Mouse (Mus musculus) embryonic stem cell, embryonic (primary cell): Measurements from ENCODE around the gene Rps6kb2.

ENCODE experiments used
- CTCF ChIA-PET, 4 experiments: fragments of 300-600 bp in 2 of 4; fragments of 350-600 bp in 2 of 4; sonication (Branson Sonifier 250); formaldehyde crosslinking; loops; one replicate each; lab custom pipeline; 2022; ENCODE audit warnings: inconsistent platforms in 2 of 4; lab: Charles Lee
- POLR2A ChIA-PET, 4 experiments: fragments of 300-600 bp in 2 of 4; fragments of 350-600 bp in 2 of 4; sonication (Branson Sonifier 250); formaldehyde crosslinking; loops; one replicate each; lab custom pipeline; 2022; ENCODE audit warnings: antibody characterized with exemption in 4 of 4, inconsistent platforms in 1 of 4; lab: Charles Lee

Rps6kb2 gene

DNA sequence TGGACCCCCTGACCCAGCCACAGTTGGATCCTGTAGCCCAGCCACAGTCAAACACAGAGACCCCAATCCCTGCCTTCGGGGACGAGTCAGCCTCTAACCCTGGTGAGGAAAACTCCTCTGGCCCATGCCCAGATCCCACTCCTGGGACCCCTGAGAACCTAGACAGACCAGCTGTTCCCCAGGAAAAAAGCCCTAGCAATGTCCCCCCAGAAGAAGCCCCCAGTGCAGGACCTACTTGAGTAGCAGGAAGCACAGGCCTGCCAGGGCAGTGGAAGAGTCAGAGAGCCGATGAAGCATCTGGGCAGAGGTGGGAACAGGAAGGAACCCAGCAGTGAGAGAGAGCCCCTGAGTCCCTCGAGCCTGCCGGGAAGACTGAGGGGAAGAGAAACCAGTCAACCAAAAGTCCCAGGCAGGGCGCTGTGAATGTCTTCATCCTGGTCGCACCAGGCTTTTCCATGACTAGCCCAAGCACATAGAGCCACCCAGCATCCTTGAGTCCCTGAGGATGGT, 19.3 kb downstream of the Rps6kb2 start, which contains the start of gene Cabp4:
Cabp4 (minus strand) TSS at position 275 of the 510 bp plus-strand sequence.
- ChIA-PET CTCF (no interaction called here), POLR2A (interaction anchor here in 2 of 4 experiments (1.0 to 9.5 kb wide), 5 partner anchors 11 to 88 kb away, joined by 3 to 67 read pairs (median 3); partner anchors contain the start of genes Aip (in 1 of the 2), Carns1 (in 1 of the 2) and Cdk2ap2 (in 1 of the 2))

DNA sequence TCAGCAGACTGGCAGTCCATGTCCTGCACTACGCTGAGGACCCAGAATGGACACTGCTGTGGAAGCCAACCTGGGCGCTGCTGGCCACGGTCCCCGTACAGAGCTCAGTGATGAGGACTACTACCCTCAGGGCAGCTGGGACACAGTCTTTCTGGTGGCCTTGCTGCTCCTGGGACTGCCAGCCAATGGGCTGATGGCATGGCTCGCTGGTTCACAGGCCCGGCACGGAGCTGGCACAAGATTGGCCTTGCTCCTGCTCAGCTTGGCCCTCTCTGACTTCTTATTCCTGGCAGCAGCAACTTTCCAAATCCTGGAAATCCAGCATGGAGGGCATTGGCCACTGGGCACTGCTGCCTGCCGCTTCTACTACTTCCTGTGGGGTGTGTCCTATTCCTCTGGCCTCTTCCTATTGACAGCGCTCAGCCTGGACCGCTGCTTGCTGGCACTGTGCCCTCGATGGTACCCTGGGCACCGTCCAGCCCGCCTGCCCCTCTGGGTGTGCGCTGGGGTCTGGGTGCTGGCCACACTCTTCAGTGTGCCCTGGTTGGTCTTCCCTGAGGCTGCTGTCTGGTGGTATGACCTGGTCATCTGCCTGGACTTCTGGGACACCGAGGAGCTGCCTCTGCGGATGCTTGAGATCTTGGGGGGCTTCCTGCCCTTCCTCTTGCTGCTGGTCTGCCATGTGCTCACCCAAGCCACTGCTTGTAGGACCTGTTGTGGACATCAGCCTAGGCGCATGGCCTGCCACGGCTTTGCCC, 20.6 kb downstream of the Rps6kb2 start:
- ChIA-PET POLR2A (interaction anchor here (0.6 to 9.5 kb wide), 10 partner anchors 8 to 130 kb away, joined by 3 to 67 read pairs (median 4); partner anchors contain the start of genes Aip (in 1 of the 4) and Ndufv1 (in 1 of the 4)), CTCF (interaction anchor here in 1 of 4 experiments (0.6 to 0.8 kb wide), 2 partner anchors 17 to 18 kb away, joined by 3 to 4 read pairs; partner anchors contain the start of gene Aip)

DNA sequence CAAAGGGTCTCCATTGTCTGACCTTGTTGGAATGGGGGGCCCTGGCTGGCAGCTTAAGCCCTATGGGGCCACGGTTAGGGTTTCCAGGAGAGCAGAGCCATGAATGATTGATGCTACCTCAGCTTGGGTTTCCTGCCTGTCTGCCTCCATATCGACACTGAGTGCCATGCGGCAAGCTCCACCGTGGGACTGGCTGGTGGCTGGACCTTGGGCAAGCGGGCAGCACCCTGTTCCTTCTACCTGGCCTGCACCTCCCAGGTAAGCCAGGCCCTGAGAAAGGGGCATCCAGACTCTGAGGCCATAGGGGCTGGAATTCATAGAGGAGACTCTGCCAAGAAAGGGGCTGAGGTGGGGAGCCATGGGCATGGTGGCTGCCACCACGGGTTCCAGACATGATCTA, 23.0 kb downstream of the Rps6kb2 start:
- ChIA-PET CTCF (interaction anchor here in 3 of 4 experiments (0.6 to 6.1 kb wide), 3 partner anchors 14 to 16 kb away, joined by 3 to 29 read pairs (median 13); partner anchors contain the start of gene Aip (in 1 of the 3)), POLR2A (interaction anchor here (0.7 to 9.5 kb wide), 12 partner anchors 9 to 83 kb away, joined by 3 to 67 read pairs (median 4); partner anchors contain the start of genes Rps6kb2 (in 2 of the 4) and Aip (in 1 of the 4))

DNA sequence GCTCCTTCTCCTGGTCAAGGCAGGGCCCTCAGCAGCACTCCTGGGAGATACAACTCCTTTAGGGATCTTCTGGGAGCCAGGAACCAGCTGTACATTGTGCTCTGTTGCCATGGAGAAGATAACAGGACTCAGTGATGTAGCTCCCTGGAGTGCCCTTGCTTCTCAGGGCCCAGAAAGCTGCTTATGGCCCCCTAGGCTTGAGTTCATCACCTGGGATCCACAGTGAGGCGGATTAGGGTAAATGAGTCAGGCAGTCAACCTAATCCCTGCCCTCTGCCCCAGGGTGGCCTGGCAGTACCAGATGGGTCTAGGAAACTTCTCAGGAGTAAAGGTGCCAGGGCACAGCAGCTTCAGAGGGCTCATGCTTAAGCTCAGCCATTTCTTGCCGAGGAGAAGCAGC, 23.7 kb downstream of the Rps6kb2 start, which contains the start of gene Gpr152:
Gpr152 (plus strand) TSS at position 342 of the 400 bp plus-strand sequence.
- ChIA-PET POLR2A (interaction anchor here in 3 of 4 experiments (0.5 to 9.5 kb wide), 17 partner anchors 8 to 179 kb away, joined by 3 to 67 read pairs (median 4); partner anchors contain the start of genes Rps6kb2 (in 2 of the 3), Aip (in 1 of the 3), Cdk2ap2 (in 1 of the 3) and Rad9a (in 1 of the 3)), CTCF (interaction anchor here in 3 of 4 experiments (0.5 to 6.1 kb wide), 3 partner anchors 13 to 422 kb away, joined by 3 to 29 read pairs (median 8); partner anchors contain the start of gene Aip (in 1 of the 3))

DNA sequence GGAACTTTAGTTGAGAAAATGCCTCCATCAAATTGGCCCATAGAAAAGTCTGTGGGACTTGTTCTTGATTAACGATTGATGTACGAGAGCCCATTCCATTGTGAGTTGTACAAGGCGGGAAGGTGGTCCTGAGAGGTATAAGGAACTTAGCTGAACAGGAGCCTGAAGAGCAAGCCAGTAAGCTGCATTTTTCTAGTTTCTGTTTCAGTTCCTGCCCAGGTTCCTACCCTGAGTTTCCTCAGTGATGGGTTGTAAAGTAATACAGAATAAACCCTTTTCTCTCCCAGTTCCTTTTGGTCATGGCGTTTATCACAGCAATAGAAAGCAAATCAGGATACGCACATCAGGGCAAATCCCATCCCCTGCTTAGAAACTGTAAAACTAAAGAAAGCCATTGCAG, 25.2 kb downstream of the Rps6kb2 start:
- ChIA-PET CTCF (interaction anchor here in 3 of 4 experiments (0.6 to 6.1 kb wide), 14 partner anchors 12 to 913 kb away, joined by 3 to 29 read pairs (median 4); partner anchors contain the start of genes Ndufv1 (in 2 of the 3), Aip (in 1 of the 3), Cdk2ap2 (in 1 of the 3) and Kdm2a (in 1 of the 3)), POLR2A (interaction anchor here (0.7 to 9.5 kb wide), 21 partner anchors 9 to 351 kb away, joined by 3 to 67 read pairs (median 5); partner anchors contain the start of genes Cdk2ap2 (in 2 of the 4), Rps6kb2 (in 2 of the 4), Aip (in 1 of the 4) and Rad9a (in 1 of the 4))

DNA sequence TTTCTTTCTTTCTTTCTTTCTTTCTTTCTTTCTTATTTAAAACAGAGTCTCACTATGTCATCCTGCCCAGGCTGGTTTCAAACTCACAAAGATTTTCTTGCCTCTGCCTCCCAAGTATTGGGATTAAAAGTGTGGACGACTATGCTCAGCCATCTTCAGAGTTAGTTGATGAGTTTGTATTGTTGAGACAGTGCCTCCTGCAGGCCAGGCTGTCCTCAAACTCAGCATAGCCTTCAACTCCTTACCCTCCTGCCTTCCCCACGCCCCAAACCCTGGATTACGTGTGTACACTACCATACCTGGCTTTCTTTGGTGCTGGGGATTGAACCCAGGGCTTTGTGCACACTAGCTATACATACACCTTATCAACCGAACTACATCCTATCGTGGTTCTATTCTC, 26.7 kb downstream of the Rps6kb2 start:
- POLR2A ChIA-PET: interaction anchor here in 2 of 4 experiments (0.8 to 9.5 kb wide), 10 partner anchors 11 to 79 kb away, joined by 3 to 67 read pairs (median 4); partner anchors contain the start of genes Aip (in 1 of the 2), Cdk2ap2 (in 1 of the 2) and Rad9a (in 1 of the 2)

DNA sequence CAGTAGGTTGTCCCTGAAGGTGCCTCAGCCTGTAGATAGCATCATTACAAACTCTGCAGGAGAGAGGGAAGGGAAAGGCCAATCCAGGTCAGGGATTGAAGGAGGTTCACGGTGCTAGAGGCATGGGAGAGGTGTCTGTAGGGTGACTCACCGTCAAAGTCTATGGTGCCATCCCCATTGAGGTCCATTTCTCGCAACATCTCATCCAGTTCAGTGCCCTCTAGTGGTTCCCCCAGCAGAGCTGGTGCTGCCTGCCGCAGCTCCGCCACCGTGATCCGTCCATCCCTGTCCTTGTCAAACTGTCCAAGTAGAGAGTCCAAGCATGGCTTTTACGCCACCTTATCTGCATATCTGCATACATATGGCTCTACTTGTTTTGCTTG, 27.2 kb downstream of the Rps6kb2 start:
- ChIA-PET CTCF (interaction anchor here in 3 of 4 experiments (0.7 to 6.1 kb wide), 6 partner anchors 10 to 732 kb away, joined by 3 to 29 read pairs (median 4); partner anchors contain the start of genes Aip (in 1 of the 3), Gm49405 (in 1 of the 3) and Nudt8 (in 1 of the 3)), POLR2A (interaction anchor here in 2 of 4 experiments (1.3 to 9.5 kb wide), 4 partner anchors 11 to 39 kb away, joined by 3 to 67 read pairs (median 4); partner anchors contain the start of genes Aip (in 1 of the 2) and Cdk2ap2 (in 1 of the 2))

More for the DNA sequence above, 26.7 kb downstream of the Rps6kb2 start:
- CTCF ChIA-PET: interaction anchor here in 3 of 4 experiments (0.6 to 6.1 kb wide), 7 partner anchors 10 to 731 kb away, joined by 3 to 29 read pairs (median 4); partner anchors contain the start of genes Aip (in 1 of the 3), Gm49405 (in 1 of the 3) and Nudt8 (in 1 of the 3)

DNA sequence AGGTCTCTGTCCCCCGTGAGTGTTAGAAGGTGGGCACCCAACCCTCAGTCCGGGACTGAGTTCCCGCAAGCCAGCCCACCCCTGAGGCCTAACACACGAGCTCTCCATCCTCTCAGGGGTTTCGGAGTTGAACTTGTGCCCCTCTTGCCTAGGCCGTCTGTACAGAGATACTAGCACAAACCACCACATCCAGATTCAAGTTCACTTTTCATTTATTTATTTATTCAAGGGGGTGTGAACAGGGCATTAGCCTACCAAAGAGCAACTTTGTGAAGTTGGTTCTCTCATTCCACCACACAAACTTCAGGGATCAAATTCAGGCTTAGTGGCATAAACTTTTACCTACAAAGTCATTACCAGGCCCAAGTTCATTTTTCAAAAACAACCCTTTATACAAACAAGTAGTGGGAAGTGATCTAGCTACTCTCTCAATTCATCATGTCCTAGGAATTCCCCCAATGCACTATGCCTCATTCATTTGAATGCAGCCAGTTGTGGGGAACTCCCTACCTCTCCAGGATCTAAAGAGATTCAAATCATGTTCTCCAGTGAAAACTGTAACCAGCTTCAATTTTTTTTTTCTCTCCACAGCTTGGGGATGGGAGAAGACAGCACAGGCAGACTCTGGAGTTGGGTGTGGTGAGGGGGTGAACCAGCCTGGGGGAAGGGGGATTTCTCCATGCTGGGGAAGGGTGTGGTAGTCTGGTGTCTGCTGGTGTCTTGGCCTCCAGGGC, 27.8 kb downstream of the Rps6kb2 start:
- POLR2A ChIA-PET: interaction anchor here in 3 of 4 experiments (0.8 to 9.5 kb wide), 9 partner anchors 9 to 88 kb away, joined by 3 to 67 read pairs (median 4); partner anchors contain the start of genes Cdk2ap2 (in 2 of the 3), Aip (in 1 of the 3) and Rps6kb2 (in 1 of the 3)

DNA sequence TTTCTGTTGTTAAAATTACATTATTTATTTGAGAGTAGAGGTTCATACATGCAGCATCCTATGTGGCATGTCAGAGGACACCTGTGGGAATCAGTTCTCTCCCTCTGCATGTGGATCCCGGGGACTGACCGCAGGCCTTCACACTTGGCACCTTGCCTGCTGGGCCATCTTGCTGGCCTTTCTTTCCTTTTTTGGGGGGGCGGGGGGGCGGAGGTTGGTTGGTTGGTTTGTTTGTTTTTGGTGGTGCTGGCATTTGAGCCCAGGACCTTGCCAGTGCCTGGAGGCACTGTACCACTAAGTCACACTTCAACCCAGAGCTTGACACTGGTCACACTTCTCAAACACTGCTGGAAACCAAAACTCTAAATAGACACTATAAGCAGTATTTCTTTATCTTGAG, 28.8 kb downstream of the Rps6kb2 start:
- ChIA-PET CTCF (interaction anchor here in 1 of 4 experiments (6.1 kb wide), 1 partner anchor 8 kb away, joined by 29 read pairs; the partner anchor contains the start of gene Aip), POLR2A (interaction anchor here (0.6 to 9.5 kb wide), 11 partner anchors 10 to 689 kb away, joined by 3 to 67 read pairs (median 3); partner anchors contain the start of genes Cdk2ap2 (in 2 of the 4), Aip (in 1 of the 4) and Rps6kb2 (in 1 of the 4))

More for the DNA sequence above, 27.8 kb downstream of the Rps6kb2 start:
- CTCF ChIA-PET: interaction anchor here in 3 of 4 experiments (0.7 to 6.1 kb wide), 6 partner anchors 9 to 732 kb away, joined by 3 to 29 read pairs (median 4); partner anchors contain the start of genes Aip (in 1 of the 3), Gm49405 (in 1 of the 3) and Nudt8 (in 1 of the 3)

DNA sequence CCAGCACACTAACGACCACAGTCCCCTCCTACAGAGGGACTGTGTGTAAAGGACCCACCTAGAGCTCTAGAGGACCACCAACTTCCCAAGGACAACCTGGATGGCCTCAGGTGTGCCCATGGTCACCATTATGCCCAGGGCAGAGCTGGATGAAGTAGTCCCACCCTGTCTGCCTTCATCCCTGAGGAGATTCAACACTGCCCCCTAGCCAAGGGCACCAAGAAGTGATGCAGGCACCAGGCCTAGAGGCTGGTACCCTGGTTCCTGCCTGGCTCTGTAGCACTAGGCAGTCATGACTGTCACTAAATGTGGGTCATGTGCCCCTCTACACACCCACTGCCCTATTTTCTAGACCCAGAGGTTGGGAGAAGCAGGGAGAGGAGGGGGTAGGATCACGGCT, 31.4 kb downstream of the Rps6kb2 start:
- CTCF ChIA-PET: interaction anchor here in 1 of 4 experiments (1.3 kb wide), 1 partner anchor 38 kb away, joined by 3 read pairs; no protein-coding TSS in a partner anchor
- POLR2A ChIA-PET: interaction anchor here (0.5 to 2.4 kb wide), 12 partner anchors 7 to 102 kb away, joined by 3 to 9 read pairs (median 4); partner anchors contain the start of genes Gpr152 (in 1 of the 4), Pold4 (in 1 of the 4), Ppp1ca (in 1 of the 4) and Rps6kb2 (in 1 of the 4)

DNA sequence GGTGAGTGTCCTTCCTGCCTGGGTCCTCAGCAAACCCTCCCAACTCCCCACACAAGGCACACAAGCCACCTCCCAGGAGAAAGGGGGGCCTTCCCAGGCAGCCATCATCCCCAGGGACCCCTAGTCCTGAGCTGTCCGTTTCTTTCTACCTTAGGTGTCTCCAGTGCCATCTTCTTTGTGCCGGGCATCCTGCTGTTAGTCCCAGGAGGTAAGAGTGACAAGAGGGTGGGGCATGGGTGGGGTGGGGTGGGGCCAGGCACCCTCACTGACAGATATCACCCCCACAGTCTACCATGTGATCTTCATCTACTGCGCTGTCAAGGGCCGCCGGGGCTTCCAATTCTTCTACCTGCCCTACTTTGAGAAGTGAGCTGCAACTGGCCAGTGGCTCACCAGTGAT, 32.1 kb downstream of the Rps6kb2 start:
- CTCF ChIA-PET: interaction anchor here in 1 of 4 experiments (1.3 kb wide), 1 partner anchor 38 kb away, joined by 3 read pairs; no protein-coding TSS in a partner anchor
- POLR2A ChIA-PET: interaction anchor here in 3 of 4 experiments (0.6 to 2.4 kb wide), 5 partner anchors 8 to 773 kb away, joined by 4 to 9 read pairs (median 5); partner anchors contain the start of genes Gpr152 (in 1 of the 3) and Rps6kb2 (in 1 of the 3)

DNA sequence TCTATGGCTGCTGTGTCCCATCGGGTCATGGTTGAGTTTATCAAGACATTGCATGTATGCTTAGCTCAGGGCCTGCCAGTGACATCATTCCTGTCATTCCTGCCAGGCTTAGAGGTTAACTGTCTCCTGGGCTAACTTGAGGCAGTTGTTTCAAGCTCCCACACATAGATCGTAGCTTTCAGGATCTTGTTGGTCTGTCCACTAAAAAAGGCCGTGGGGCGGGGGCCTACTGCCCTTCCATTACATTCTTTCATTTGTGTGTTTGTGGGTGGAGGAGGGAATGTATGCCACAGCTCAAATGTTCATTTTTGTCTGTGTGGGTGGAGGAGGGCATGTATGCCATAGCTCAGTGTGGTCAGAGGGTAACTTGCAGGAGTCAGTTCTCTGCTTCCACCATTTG, 33.0 kb downstream of the Rps6kb2 start:
- ChIA-PET POLR2A (interaction anchor here (0.6 to 2.4 kb wide), 13 partner anchors 9 to 194 kb away, joined by 3 to 9 read pairs (median 4); partner anchors contain the start of genes Gpr152 (in 2 of the 4), Gm49405 (in 1 of the 4), Nudt8 (in 1 of the 4) and Rps6kb2 (in 1 of the 4)), CTCF (interaction anchor here in 3 of 4 experiments (0.6 to 1.3 kb wide), 3 partner anchors 11 to 796 kb away, joined by 3 to 13 read pairs (median 3); no protein-coding TSS in a partner anchor)

DNA sequence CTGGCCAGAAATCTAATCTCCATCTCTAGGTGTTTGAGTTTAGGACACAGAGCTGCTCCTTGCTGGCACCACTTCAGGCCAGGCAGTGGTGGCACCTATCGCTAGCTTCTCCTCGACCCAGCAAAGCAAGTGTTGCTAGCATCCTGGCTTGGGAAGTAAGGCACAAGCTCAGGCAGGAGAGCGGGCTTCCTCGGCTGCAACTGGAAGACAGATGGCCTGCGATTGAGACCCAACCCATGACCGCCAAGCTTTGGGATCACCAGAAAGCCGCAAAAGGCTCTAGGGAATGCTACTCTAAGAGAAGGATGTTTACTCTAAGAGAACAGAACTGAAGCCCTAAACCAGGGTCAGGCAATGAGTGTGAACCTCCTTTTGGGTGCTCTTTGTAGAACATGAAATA, 33.7 kb downstream of the Rps6kb2 start:
- POLR2A ChIA-PET: interaction anchor here in 3 of 4 experiments (0.7 to 2.4 kb wide), 10 partner anchors 8 to 129 kb away, joined by 3 to 8 read pairs (median 3); partner anchors contain the start of genes Gm49405 (in 1 of the 3), Gpr152 (in 1 of the 3), Nudt8 (in 1 of the 3) and Rps6kb2 (in 1 of the 3)
- CTCF ChIA-PET: interaction anchor here in 2 of 4 experiments (0.9 to 1.3 kb wide), 3 partner anchors 41 to 99 kb away, joined by 3 to 6 read pairs (median 3); no protein-coding TSS in a partner anchor

DNA sequence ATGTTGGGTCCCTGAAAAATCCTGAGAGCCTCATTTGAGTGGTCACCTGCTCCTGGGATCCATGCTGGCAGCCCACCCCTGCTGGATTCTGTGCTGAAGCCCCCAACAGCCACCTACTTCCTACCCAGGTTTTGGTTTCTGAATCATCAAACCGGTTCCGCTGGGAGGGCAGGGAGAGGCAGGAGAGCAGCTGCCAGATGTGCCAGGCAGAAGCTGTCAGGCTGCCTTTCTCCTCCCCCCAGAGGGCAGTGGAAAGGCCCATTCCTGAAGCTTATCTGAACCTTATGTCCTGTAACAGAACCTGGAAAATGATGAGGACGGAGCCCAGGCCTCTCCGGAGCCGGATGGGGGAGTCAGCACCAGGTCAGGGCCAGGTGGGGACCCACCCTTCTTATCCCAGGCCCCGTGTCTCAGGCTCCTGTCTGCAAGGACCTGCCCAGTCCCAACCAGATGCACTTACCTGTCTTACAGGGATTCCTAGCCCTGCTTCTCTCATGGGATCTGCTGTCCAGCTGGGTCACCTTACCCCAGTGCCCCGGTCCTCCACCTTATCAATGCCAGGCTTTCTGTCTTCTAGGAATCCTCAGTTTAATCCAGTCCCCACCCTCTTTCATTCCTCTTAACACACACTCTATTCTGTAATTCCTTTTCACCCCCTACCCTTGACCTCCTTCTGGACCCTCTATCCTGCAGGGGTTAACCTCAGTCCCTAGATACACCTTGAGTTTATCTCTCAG, 36.2 kb downstream of the Rps6kb2 start:
- CTCF ChIA-PET: interaction anchor here in 3 of 4 experiments (0.6 to 3.3 kb wide), 6 partner anchors 10 to 183 kb away, joined by 3 to 29 read pairs (median 7); partner anchors contain the start of genes Gm49405 (in 1 of the 3), Gpr152 (in 1 of the 3), Nudt8 (in 1 of the 3) and Pitpnm1 (in 1 of the 3)
- POLR2A ChIA-PET: interaction anchor here in 3 of 4 experiments (0.5 to 7.3 kb wide), 21 partner anchors 12 to 160 kb away, joined by 3 to 67 read pairs (median 5); partner anchors contain the start of genes Cdk2ap2 (in 3 of the 3), Rad9a (in 2 of the 3), Ankrd13d (in 1 of the 3) and Gpr152 (in 1 of the 3)
